Mouse (Mus musculus): ENCODE results near the gene Cox19. TPM values are rescaled to one million over a fixed set of nuclear protein-coding genes. Genes with fewer than 3 reads are reported as not detected.

Gene Cox19
- polyA plus RNA-seq, 1 experiment from 2014 or later = 183 TPM

DNA sequence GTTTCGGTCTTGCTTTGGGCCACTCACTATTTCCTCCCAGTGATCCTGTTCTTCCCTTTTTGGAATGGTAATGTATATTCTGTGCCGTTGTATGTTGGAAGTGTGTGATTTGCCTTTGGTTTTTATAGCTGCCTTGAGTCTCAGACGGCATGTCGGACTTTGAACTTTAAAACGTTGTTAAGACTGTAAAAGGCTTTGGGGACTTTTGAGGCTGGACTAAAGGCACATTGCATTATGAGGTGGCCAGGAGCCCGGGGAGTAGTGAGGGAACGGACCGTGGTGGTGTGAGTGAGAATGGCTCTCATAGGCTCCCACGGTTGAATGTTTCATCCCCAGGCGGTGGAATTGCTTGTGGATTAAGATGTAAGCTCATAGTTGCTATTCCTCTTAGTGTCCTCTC, 54.1 kb downstream of the Cox19 start:
- peak; percentile 71 for ATAC-seq
- Histone ChIP-seq H3K9me3 (ENCODE audit: control insufficient read depth, low read length) (no peaks in the 10 kb centered on the region), H3K4me1 (ENCODE audit: control insufficient read depth, insufficient read depth, low read length) (peaks cover 24% of the 10 kb centered on the region), H3K27me3 (replicated peaks; ENCODE audit: control insufficient read depth, insufficient read depth, low read length) (no peaks in the 10 kb centered on the region), H3K9ac (ENCODE audit: low read depth, low read length) (no peak overlapping the region), H3K4me2 (ENCODE audit: low read depth, low read length) (no peak overlapping the region), H3K27ac (ENCODE audit: low read length) (peak overlapping the region; percentile 72), H3K4me3 (ENCODE audit: low read length) (no peak overlapping the region), H3K36me3 (ENCODE audit: control insufficient read depth, insufficient read depth, low read length) (peaks cover 6% of the 10 kb centered on the region; the same call in 1 of the 2 replicates)
- 73% methylated on average over 10 of the region's 10 CpGs for WGBS

DNA sequence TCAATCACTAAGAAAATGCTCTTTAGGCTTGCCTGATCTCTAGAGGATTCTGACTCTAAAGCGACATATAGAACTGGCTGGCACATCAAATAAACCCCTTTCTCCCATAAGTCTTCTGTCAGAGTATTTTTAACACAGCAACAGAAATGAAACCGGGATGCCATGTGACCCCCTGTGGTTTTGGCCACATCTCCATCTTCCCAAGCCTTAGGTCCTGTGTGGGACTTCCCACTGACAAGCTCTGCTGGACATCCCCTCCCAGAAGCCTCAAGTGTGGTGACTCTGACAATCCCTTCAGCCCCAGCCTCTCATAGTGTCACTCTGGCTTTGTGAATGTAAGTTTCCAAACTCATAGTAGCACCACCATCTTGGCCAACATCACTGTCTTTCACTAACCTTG, 57.1 kb downstream of the Cox19 start:
- no peak for ATAC-seq
- H3K36me3 ChIP-seq (ENCODE audit: control insufficient read depth, insufficient read depth, low read length) = peaks cover 6% of the 10 kb centered on the region; the same call in 1 of the 2 replicates

DNA sequence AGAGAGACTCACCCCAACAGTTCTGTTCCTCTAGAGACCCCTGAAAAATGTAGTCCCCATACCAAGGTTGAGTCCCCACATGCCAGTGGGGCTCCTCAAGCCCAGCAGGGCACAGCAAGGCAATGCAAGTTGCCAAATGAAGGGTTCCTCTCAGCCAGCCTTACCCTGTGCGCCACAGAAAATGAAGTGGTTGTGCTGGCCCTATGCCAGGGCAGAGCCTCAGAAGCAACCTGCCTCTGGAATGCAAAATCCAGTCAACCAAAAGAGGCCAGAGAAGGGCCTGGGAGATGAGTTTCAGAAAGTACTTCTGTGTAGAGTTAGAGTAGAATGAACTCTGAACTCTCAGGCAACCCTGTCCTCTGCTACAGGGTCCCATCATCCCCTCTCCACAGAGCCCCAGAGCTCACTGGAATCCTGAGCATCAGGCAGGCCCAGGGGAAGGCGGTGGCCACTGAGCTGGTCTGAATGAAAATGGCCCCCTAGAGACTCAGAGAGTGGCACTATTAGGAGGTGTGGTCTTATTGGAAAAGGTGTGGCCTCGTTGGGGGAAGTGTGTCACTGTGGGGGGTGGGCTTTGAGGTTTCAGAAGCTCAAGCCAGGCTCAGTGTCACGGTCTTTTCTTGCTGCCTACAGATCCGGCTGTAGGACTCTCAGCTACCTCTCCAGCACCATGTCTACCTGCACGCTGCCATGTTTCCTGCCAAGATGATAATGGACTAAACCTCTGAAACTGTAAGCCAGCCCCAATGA, 59.2 kb downstream of the Cox19 start:
- Histone ChIP-seq H3K27me3 (replicated peaks; ENCODE audit: control insufficient read depth, insufficient read depth, low read length) (no peaks in the 10 kb centered on the region), H3K27ac (ENCODE audit: low read length) (no peak overlapping the region), H3K4me3 (ENCODE audit: low read length) (no peak overlapping the region), H3K36me3 (ENCODE audit: control insufficient read depth, insufficient read depth, low read length) (peaks cover 6% of the 10 kb centered on the region; the same call in 1 of the 2 replicates), H3K9ac (ENCODE audit: low read depth, low read length) (no peak overlapping the region), H3K4me1 (ENCODE audit: control insufficient read depth, insufficient read depth, low read length) (peaks cover 7% of the 10 kb centered on the region), H3K9me3 (ENCODE audit: control insufficient read depth, low read length) (no peaks in the 10 kb centered on the region), H3K4me2 (ENCODE audit: low read depth, low read length) (no peak overlapping the region)
- 66% methylated on average over 6 of the region's 6 CpGs for WGBS
- no peak for ATAC-seq

More for the DNA sequence above, 57.1 kb downstream of the Cox19 start:
- H3K9ac ChIP-seq (ENCODE audit: low read depth, low read length) = no peak overlapping the region
- H3K9me3 ChIP-seq (ENCODE audit: control insufficient read depth, low read length) = no peaks in the 10 kb centered on the region
- 88% methylated on average over 2 of the region's 2 CpGs for WGBS
- H3K4me3 ChIP-seq (ENCODE audit: low read length) = no peak overlapping the region
- H3K4me1 ChIP-seq (ENCODE audit: control insufficient read depth, insufficient read depth, low read length) = peaks cover 9% of the 10 kb centered on the region
- no peak overlapping the region for H3K4me2 ChIP-seq (ENCODE audit: low read depth, low read length)
- no peak overlapping the region for H3K27ac ChIP-seq (ENCODE audit: low read length)
- no peaks in the 10 kb centered on the region for H3K27me3 ChIP-seq (replicated peaks; ENCODE audit: control insufficient read depth, insufficient read depth, low read length)

DNA sequence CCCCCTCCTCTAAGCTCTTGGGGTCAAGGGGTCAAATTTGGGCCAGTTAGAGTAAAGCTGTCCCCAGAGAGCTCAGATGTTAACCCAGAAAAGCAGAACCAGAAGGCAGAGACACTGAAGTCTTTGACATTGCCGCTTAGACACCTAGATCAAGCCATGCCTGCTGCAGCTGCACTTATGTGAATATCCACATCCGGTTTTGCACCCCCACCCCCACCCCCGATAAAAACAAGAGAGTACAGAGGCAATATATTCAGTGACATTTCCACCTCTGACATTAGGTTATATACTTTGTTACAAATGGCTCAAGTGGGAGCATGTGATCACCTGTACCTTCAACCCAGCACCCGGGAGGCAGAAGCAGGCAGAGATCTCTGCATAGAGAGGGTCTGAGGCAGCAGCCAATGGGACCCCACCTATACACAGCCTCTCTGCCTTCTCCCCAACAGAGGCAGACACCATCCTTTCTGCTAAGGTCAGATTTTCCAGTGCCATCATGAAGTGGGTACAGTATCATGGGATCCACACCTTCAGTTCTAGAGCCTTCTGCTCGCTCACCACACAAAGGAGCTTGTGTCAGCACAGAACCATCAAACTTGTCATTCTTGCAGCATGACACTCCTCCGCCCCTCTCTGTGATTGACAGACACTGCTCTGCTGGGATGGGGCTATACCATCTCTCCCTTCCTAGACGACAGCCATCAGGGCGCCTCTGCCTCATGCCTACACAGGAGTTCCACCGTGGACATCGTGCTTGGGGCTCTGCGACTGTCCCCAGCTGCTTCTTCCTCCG, 60.6 kb downstream of the Cox19 start:
- WGBS = 83% methylated on average over 12 of the region's 12 CpGs

DNA sequence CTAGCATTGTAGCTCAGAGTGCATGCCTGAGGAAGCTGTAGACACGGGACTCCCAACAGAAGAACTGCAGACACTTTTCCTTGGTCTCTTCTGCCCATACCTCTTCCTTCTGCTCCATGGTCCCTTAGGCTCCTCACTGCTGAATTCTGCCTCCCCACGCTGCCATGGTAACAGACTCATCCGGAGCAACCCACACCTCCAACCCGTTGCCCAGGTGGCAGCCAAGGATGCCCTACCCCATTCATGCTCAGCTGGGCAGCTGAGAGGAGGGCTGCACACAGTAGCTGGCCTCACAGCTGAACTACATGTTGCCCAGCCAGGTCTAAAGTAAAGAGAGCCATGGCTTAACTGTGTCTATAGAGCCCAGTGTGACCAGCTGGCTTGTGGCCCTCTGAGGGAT, 62.6 kb downstream of the Cox19 start:
- H3K4me3 ChIP-seq (ENCODE audit: low read length) = no peak overlapping the region
- no peaks in the 10 kb centered on the region for H3K27me3 ChIP-seq (replicated peaks; ENCODE audit: control insufficient read depth, insufficient read depth, low read length)
- H3K36me3 ChIP-seq (ENCODE audit: control insufficient read depth, insufficient read depth, low read length) = peaks cover 4% of the 10 kb centered on the region; the same call in 1 of the 2 replicates
- 79% methylated on average over 4 of the region's 4 CpGs for WGBS
- H3K27ac ChIP-seq (ENCODE audit: low read length) = no peak overlapping the region
- H3K9ac ChIP-seq (ENCODE audit: low read depth, low read length) = no peak overlapping the region
- no peak overlapping the region for H3K4me2 ChIP-seq (ENCODE audit: low read depth, low read length)
- peaks cover 29% of the 10 kb centered on the region for H3K4me1 ChIP-seq (ENCODE audit: control insufficient read depth, insufficient read depth, low read length)
- ATAC-seq = no peak
- H3K9me3 ChIP-seq (ENCODE audit: control insufficient read depth, low read length) = no peaks in the 10 kb centered on the region

More for the DNA sequence above, 60.6 kb downstream of the Cox19 start:
- no peaks in the 10 kb centered on the region for H3K27me3 ChIP-seq (replicated peaks; ENCODE audit: control insufficient read depth, insufficient read depth, low read length)
- H3K27ac ChIP-seq (ENCODE audit: low read length) = no peak overlapping the region
- no peak overlapping the region for H3K4me3 ChIP-seq (ENCODE audit: low read length)
- H3K4me2 ChIP-seq (ENCODE audit: low read depth, low read length) = no peak overlapping the region
- H3K4me1 ChIP-seq (ENCODE audit: control insufficient read depth, insufficient read depth, low read length) = peaks cover 20% of the 10 kb centered on the region
- no peaks in the 10 kb centered on the region for H3K9me3 ChIP-seq (ENCODE audit: control insufficient read depth, low read length)
- no peak overlapping the region for H3K9ac ChIP-seq (ENCODE audit: low read depth, low read length)
- H3K36me3 ChIP-seq (ENCODE audit: control insufficient read depth, insufficient read depth, low read length) = peaks cover 6% of the 10 kb centered on the region; the same call in 1 of the 2 replicates
- ATAC-seq = no peak

DNA sequence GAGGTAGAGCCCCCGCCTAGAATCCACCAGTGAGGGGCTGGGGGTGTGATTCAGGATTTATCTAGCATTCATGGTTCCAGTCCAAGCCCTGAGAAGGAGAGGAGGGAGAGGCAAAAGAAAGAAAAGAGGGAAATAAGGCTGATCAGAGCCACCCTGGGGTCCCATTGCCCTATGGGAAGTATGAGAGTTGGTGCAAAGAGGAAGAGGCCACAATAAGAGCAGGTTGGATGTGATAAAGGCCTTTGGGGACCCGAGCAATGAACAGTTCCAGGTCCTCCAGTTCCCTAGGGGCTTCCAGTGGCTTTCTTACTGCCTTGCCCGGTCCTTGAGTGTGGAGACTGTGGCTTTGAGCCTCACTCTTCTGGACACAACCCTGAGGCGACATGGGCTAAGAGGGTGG, 63.4 kb downstream of the Cox19 start:
- Histone ChIP-seq H3K9me3 (ENCODE audit: control insufficient read depth, low read length) (no peaks in the 10 kb centered on the region), H3K9ac (ENCODE audit: low read depth, low read length) (no peak overlapping the region), H3K4me2 (ENCODE audit: low read depth, low read length) (no peak overlapping the region), H3K27me3 (replicated peaks; ENCODE audit: control insufficient read depth, insufficient read depth, low read length) (no peaks in the 10 kb centered on the region), H3K27ac (ENCODE audit: low read length) (no peak overlapping the region), H3K4me3 (ENCODE audit: low read length) (no peak overlapping the region), H3K36me3 (ENCODE audit: control insufficient read depth, insufficient read depth, low read length) (peaks cover 4% of the 10 kb centered on the region; the same call in 1 of the 2 replicates), H3K4me1 (ENCODE audit: control insufficient read depth, insufficient read depth, low read length) (peaks cover 29% of the 10 kb centered on the region)
- 86% methylated on average over 4 of the region's 4 CpGs for whole genome bisulfite sequencing
- no peak for ATAC-seq

DNA sequence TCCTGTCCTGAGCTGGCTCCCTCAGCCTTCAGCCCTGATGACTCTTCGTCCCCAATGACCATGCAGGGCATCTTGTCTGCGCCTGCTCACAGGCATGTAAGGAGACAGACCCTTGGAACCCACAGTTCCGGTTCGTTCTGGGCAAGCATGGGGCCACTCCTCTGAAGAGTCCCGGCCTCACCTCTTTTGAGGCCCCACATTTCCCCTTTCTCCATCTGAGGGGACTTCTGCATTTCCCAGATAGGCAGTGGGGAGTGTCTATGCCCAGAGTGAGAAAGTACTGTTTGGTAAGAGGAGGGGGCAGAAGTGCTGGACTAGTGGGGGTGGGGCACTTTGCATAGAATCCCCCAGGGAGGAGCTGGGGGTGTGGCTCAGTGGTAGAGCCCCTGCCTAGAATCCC, 64.1 kb downstream of the Cox19 start:
- H3K27me3 ChIP-seq (replicated peaks; ENCODE audit: control insufficient read depth, insufficient read depth, low read length) = no peaks in the 10 kb centered on the region
- no peak overlapping the region for H3K4me3 ChIP-seq (ENCODE audit: low read length)
- no peaks in the 10 kb centered on the region for H3K9me3 ChIP-seq (ENCODE audit: control insufficient read depth, low read length)
- H3K4me1 ChIP-seq (ENCODE audit: control insufficient read depth, insufficient read depth, low read length) = peaks cover 34% of the 10 kb centered on the region
- H3K36me3 ChIP-seq (ENCODE audit: control insufficient read depth, insufficient read depth, low read length) = peaks cover 4% of the 10 kb centered on the region; the same call in 1 of the 2 replicates
- ATAC-seq = peak; percentile 37
- no peak overlapping the region for H3K4me2 ChIP-seq (ENCODE audit: low read depth, low read length)
- H3K27ac ChIP-seq (ENCODE audit: low read length) = peak overlapping the region; percentile 75
- WGBS = 76% methylated on average over 5 of the region's 5 CpGs
- 0 out of 2 replicates have a peak overlapping the region, but pooled peaks have one; percentile 9 for H3K9ac ChIP-seq (ENCODE audit: low read depth, low read length)

MicroRNAs encoded within 50 kb of the gene (microRNA counts, 519-probe panel; counts per million panel counts)
- 35.7 counts per million for microRNA mmu-miR-339-3p
- microRNA mmu-miR-339-5p = 35.7 counts per million

Small RNA genes within 50 kb of the gene (microRNA-seq; reads per million reads assigned to microRNA genes)
- gene Mir339 = 437 reads per million, percentile 66 among the genes with 10 or more reads in this experiment

Other genes starting within 250 kb of the Cox19 start
- gene Prkar1b, start 201.4 kb downstream of the Cox19 start, polyA plus RNA-seq (2015; fragmentation: Nextera tagmentation; extraction: Ambion mirVana) = 22.7 and 23.6 TPM in 2 replicates
- gene Dnaaf5, start 201.2 kb downstream of the Cox19 start, polyA plus RNA-seq (2015; fragmentation: Nextera tagmentation; extraction: Ambion mirVana) = 2.4 and 4.7 TPM in 2 replicates
- 36.6 and 38.8 TPM in 2 replicates for gene Sun1, start 150.8 kb downstream of the Cox19 start, polyA plus RNA-seq (2015; fragmentation: Nextera tagmentation; extraction: Ambion mirVana)
- gene Get4, start 99.1 kb downstream of the Cox19 start, polyA plus RNA-seq (2015; fragmentation: Nextera tagmentation; extraction: Ambion mirVana) = 136 and 143 TPM in 2 replicates
- 5.3 and 6.3 TPM in 2 replicates for gene Adap1, start 25.8 kb downstream of the Cox19 start, polyA plus RNA-seq (2015; fragmentation: Nextera tagmentation; extraction: Ambion mirVana)
- gene Cyp2w1, start 1.2 kb upstream of the Cox19 start, polyA plus RNA-seq (2015; fragmentation: Nextera tagmentation; extraction: Ambion mirVana) = 33.9 and 44.0 TPM in 2 replicates
- gene Gpr146, start 26.3 kb upstream of the Cox19 start, polyA plus RNA-seq (2015; fragmentation: Nextera tagmentation; extraction: Ambion mirVana) = 2.3 and 2.5 TPM in 2 replicates
- gene C130050O18Rik, start 53.9 kb upstream of the Cox19 start, polyA plus RNA-seq (2015; fragmentation: Nextera tagmentation; extraction: Ambion mirVana) = 0.87 and 1.0 TPM in 2 replicates
- 1.1 and 1.5 TPM in 2 replicates for gene Gper1, start 71.7 kb upstream of the Cox19 start, polyA plus RNA-seq (2015; fragmentation: Nextera tagmentation; extraction: Ambion mirVana)
- 25.8 and 35.5 TPM in 2 replicates for gene 3110082I17Rik, start 109.1 kb upstream of the Cox19 start, polyA plus RNA-seq (2015; fragmentation: Nextera tagmentation; extraction: Ambion mirVana)
- gene Zfand2a, start 133.1 kb upstream of the Cox19 start, polyA plus RNA-seq (2015; fragmentation: Nextera tagmentation; extraction: Ambion mirVana) = 7.1 and 7.2 TPM in 2 replicates
- not detected in 2 replicates for gene Uncx, start 192.1 kb upstream of the Cox19 start, polyA plus RNA-seq (2015; fragmentation: Nextera tagmentation; extraction: Ambion mirVana)